Mouse (Mus musculus): Measurements from ENCODE around the gene Tns4. TPM values are rescaled to one million over a fixed set of nuclear protein-coding genes. Genes with fewer than 3 reads are reported as not detected.

The Tns4 gene
- polyA plus RNA-seq, 1 experiment from 2014 or later, result 0.67 TPM

DNA sequence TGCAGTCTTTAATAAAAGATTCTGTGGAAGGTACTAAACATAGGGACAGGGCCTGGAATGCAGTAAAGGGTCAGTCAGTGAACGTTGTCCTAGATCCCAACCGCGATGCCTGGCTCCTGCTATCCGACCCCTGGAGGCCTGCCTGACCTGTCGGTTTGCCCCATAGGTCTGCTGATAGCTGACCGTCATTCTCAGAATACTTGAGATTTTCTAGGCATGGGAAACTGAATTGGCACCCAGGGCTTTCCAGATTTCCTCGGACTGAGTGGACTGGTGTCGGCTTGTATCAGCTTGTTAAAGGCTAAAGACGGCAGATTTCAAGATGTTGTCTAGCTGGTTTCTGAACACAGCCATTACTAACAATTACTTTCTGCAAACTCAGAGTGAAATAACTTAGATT, 4.7 kb downstream of the Tns4 start:
- no peak for DNase-seq (ENCODE audit: low spot score, missing footprints)
- 79% methylated on average over 9 of the region's 9 CpGs for WGBS

GRCm38 (mm10) chr11:99083516-99083915, 5.6 kb downstream of the Tns4 start:
- no peak overlapping the region for H3K9ac ChIP-seq (ENCODE audit: low read length)
- no peaks in the 10 kb centered on the region for H3K36me3 ChIP-seq (ENCODE audit: control insufficient read depth, insufficient read depth, low read length)
- no peaks in the 10 kb centered on the region for H3K27me3 ChIP-seq (ENCODE audit: control insufficient read depth, insufficient read depth, low read length)
- H3K9me3 ChIP-seq (ENCODE audit: control insufficient read depth, low read length), result no peaks in the 10 kb centered on the region
- 88% methylated on average over 8 of the region's 8 CpGs for WGBS
- no peak overlapping the region for H3K4me3 ChIP-seq (ENCODE audit: low read depth, low read length)
- H3K4me2 ChIP-seq, result no peak overlapping the region
- ATAC-seq (ENCODE audit: low FRiP score), result no peak
- no peak overlapping the region for H3K27ac ChIP-seq (ENCODE audit: low read depth, low read length)
- H3K4me1 ChIP-seq (ENCODE audit: control insufficient read depth, insufficient read depth, low read length), result no peaks in the 10 kb centered on the region
- no peak for DNase-seq (ENCODE audit: low spot score, missing footprints)

More for the DNA sequence above, 4.7 kb downstream of the Tns4 start:
- Histone ChIP-seq H3K36me3 (ENCODE audit: control insufficient read depth, insufficient read depth, low read length) (no peaks in the 10 kb centered on the region), H3K4me2 (no peak overlapping the region), H3K9me3 (ENCODE audit: control insufficient read depth, low read length) (no peaks in the 10 kb centered on the region), H3K27ac (ENCODE audit: low read depth, low read length) (no peak overlapping the region), H3K4me3 (ENCODE audit: low read depth, low read length) (no peak overlapping the region), H3K27me3 (ENCODE audit: control insufficient read depth, insufficient read depth, low read length) (no peaks in the 10 kb centered on the region), H3K9ac (ENCODE audit: low read length) (no peak overlapping the region), H3K4me1 (ENCODE audit: control insufficient read depth, insufficient read depth, low read length) (no peaks in the 10 kb centered on the region)
- no peak for ATAC-seq (ENCODE audit: low FRiP score)

DNA sequence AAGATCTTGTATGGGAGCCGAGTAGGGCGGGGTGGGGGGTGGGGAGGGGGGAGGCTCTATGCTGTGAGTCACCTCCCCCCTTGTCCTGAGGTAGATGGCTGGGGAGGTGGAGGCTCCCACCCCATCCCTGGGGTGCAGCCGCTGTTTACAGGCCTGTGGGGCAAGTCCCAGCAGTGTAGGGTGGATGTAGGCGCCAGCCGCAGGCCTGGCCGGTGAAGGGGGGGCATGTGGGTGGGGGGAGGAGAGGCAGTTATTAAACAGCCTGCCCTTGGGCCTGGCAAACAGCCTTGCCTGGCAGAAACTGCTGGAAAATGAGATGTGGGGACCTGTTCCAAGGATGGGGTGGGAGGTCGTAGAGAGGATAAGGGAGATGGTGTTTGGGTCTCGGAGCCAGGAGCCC, 7.0 kb downstream of the Tns4 start:
- ATAC-seq (ENCODE audit: low FRiP score) (no peak), DNase-seq (ENCODE audit: low spot score, missing footprints) (no peak)
- 75% methylated on average over 8 of the region's 8 CpGs for WGBS
- no peak overlapping the region for H3K27ac ChIP-seq (ENCODE audit: low read depth, low read length)
- no peak overlapping the region for H3K4me2 ChIP-seq
- no peaks in the 10 kb centered on the region for H3K4me1 ChIP-seq (ENCODE audit: control insufficient read depth, insufficient read depth, low read length)
- no peaks in the 10 kb centered on the region for H3K9me3 ChIP-seq (ENCODE audit: control insufficient read depth, low read length)
- no peaks in the 10 kb centered on the region for H3K36me3 ChIP-seq (ENCODE audit: control insufficient read depth, insufficient read depth, low read length)
- no peaks in the 10 kb centered on the region for H3K27me3 ChIP-seq (ENCODE audit: control insufficient read depth, insufficient read depth, low read length)
- H3K4me3 ChIP-seq (ENCODE audit: low read depth, low read length), result no peak overlapping the region
- no peak overlapping the region for H3K9ac ChIP-seq (ENCODE audit: low read length)

DNA sequence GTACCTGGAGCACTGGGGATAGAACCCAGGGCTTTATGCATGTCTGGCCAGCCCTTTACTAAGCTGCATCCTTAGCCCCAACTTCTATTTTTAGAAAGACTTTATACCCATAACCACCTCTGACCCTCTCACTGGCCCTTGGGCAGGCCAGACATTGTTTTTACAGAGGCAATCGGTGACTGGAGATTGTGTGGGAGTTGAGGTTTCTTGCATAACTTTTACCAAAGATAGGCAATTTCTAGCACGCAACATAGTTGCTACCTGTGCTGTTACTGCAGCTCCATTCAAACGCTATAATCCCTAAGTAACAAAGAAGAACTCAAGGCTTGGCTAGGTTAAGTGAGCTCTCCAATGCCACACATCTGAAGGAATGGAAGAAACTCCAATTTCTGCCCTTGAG, 7.5 kb downstream of the Tns4 start:
- Histone ChIP-seq H3K4me3 (ENCODE audit: low read depth, low read length) (no peak overlapping the region), H3K27ac (ENCODE audit: low read depth, low read length) (no peak overlapping the region), H3K4me2 (no peak overlapping the region), H3K27me3 (ENCODE audit: control insufficient read depth, insufficient read depth, low read length) (no peaks in the 10 kb centered on the region), H3K4me1 (ENCODE audit: control insufficient read depth, insufficient read depth, low read length) (no peaks in the 10 kb centered on the region), H3K36me3 (ENCODE audit: control insufficient read depth, insufficient read depth, low read length) (no peaks in the 10 kb centered on the region), H3K9ac (ENCODE audit: low read length) (no peak overlapping the region), H3K9me3 (ENCODE audit: control insufficient read depth, low read length) (no peaks in the 10 kb centered on the region)
- ATAC-seq (ENCODE audit: low FRiP score) (no peak), DNase-seq (ENCODE audit: low spot score, missing footprints) (no peak)
- 79% methylated on average over 3 of the region's 3 CpGs for WGBS

DNA sequence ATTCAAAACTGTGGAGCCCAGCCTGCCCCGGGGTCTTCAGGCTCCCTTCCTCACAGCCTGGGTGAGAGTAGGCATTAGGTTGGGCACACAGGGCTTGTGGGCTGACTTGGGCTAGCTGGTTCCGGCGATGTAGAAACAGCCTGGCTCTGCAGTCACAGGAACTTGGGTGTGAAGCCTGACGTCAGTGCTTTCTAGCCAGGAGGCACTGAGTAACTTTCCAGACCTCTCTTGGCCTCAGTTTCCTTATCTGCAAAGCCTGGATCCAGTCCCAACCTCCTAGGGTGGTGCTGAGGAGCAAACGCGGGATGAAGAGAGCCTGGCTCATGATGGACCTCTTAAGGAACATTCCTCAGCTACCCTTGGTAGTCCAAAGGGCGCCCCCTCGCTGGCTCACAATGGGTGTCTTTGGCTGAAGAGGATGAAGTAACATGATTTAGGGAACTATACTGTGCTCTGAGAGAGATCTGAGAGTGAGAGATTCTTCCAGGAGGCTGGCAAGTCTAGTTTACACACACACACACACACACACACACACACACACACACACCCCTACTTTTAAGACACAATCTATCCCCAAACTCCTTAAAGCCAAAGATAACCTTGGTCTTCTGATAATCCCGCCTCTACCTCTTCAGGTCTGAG, 8.1 kb downstream of the Tns4 start:
- WGBS, result 86% methylated on average over 9 of the region's 9 CpGs

GRCm38 (mm10) chr11:99077869-99078268, 11.2 kb downstream of the Tns4 start:
- DNase-seq (ENCODE audit: low spot score, missing footprints) (no peak), ATAC-seq (ENCODE audit: low FRiP score) (no peak)
- Histone ChIP-seq H3K27ac (ENCODE audit: low read depth, low read length) (no peak overlapping the region), H3K9ac (ENCODE audit: low read length) (no peak overlapping the region), H3K27me3 (ENCODE audit: control insufficient read depth, insufficient read depth, low read length) (no peaks in the 10 kb centered on the region), H3K4me2 (no peak overlapping the region), H3K9me3 (ENCODE audit: control insufficient read depth, low read length) (no peaks in the 10 kb centered on the region), H3K4me3 (ENCODE audit: low read depth, low read length) (no peak overlapping the region), H3K4me1 (ENCODE audit: control insufficient read depth, insufficient read depth, low read length) (peaks cover 5% of the 10 kb centered on the region; the same call in 1 of the 2 replicates), H3K36me3 (ENCODE audit: control insufficient read depth, insufficient read depth, low read length) (no peaks in the 10 kb centered on the region)
- WGBS, result 87% methylated on average over 8 of the region's 8 CpGs

More for the DNA sequence above, 8.1 kb downstream of the Tns4 start:
- ATAC-seq (ENCODE audit: low FRiP score) (no peak), DNase-seq (ENCODE audit: low spot score, missing footprints) (no peak)
- Histone ChIP-seq H3K27ac (ENCODE audit: low read depth, low read length) (no peak overlapping the region), H3K4me2 (no peak overlapping the region), H3K36me3 (ENCODE audit: control insufficient read depth, insufficient read depth, low read length) (no peaks in the 10 kb centered on the region), H3K4me1 (ENCODE audit: control insufficient read depth, insufficient read depth, low read length) (no peaks in the 10 kb centered on the region), H3K9ac (ENCODE audit: low read length) (no peak overlapping the region), H3K9me3 (ENCODE audit: control insufficient read depth, low read length) (no peaks in the 10 kb centered on the region), H3K27me3 (ENCODE audit: control insufficient read depth, insufficient read depth, low read length) (no peaks in the 10 kb centered on the region), H3K4me3 (ENCODE audit: low read depth, low read length) (no peak overlapping the region)

- Histone ChIP-seq H3K36me3 (ENCODE audit: control insufficient read depth, insufficient read depth, low read length) (no peaks in the 10 kb centered on the region), H3K4me3 (ENCODE audit: low read depth, low read length) (no peak overlapping the region), H3K4me1 (ENCODE audit: control insufficient read depth, insufficient read depth, low read length) (peaks cover 5% of the 10 kb centered on the region; the same call in 1 of the 2 replicates), H3K4me2 (no peak overlapping the region), H3K27me3 (ENCODE audit: control insufficient read depth, insufficient read depth, low read length) (no peaks in the 10 kb centered on the region), H3K9me3 (ENCODE audit: control insufficient read depth, low read length) (no peaks in the 10 kb centered on the region), H3K27ac (ENCODE audit: low read depth, low read length) (no peak overlapping the region), H3K9ac (ENCODE audit: low read length) (no peak overlapping the region)
- ATAC-seq (ENCODE audit: low FRiP score), result no peak
- WGBS, result 84% methylated on average over 5 of the region's 5 CpGs
- DNase-seq (ENCODE audit: low spot score, missing footprints), result no peak
Observed at GRCm38 (mm10) chr11:99076744-99077319, 12.3 kb downstream of the Tns4 start.

- no peak overlapping the region for H3K27ac ChIP-seq (ENCODE audit: low read depth, low read length)
- H3K27me3 ChIP-seq (ENCODE audit: control insufficient read depth, insufficient read depth, low read length), result no peaks in the 10 kb centered on the region
- H3K36me3 ChIP-seq (ENCODE audit: control insufficient read depth, insufficient read depth, low read length), result no peaks in the 10 kb centered on the region
- no peaks in the 10 kb centered on the region for H3K9me3 ChIP-seq (ENCODE audit: control insufficient read depth, low read length)
- ATAC-seq (ENCODE audit: low FRiP score), result no peak
- no peak for DNase-seq (ENCODE audit: low spot score, missing footprints)
- H3K9ac ChIP-seq (ENCODE audit: low read length), result no peak overlapping the region
- peaks cover 5% of the 10 kb centered on the region; the same call in 1 of the 2 replicates for H3K4me1 ChIP-seq (ENCODE audit: control insufficient read depth, insufficient read depth, low read length)
- H3K4me3 ChIP-seq (ENCODE audit: low read depth, low read length), result no peak overlapping the region
- 57% methylated on average over 5 of the region's 5 CpGs for WGBS
- H3K4me2 ChIP-seq, result no peak overlapping the region
Observed at GRCm38 (mm10) chr11:99073781-99074180, 15.3 kb downstream of the Tns4 start.

DNA sequence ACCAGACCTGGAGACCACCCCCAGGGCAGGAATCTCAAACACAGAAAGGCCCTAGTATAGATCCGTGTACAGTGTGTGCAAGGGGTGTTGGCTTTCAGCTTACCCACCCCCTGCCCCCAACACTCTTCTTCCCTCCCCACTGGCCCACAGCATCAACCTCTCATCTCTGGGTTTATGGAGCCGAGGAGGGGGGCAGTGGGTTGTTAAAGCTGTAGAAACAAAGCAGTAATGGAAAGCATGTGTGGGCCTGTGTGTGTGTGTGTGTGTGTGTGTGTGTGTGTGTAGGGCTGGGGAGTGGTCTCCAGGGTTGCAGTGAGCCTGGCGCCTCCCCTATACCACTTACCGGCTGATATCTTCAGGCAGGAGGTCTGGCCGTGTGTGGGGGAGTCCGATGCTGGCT, 17.2 kb downstream of the Tns4 start:
- Histone ChIP-seq H3K9me3 (ENCODE audit: control insufficient read depth, low read length) (no peaks in the 10 kb centered on the region), H3K9ac (ENCODE audit: low read length) (0 out of 2 replicates have a peak overlapping the region, but pooled peaks have one; percentile 3), H3K4me3 (ENCODE audit: low read depth, low read length) (no peak overlapping the region), H3K4me2 (no peak overlapping the region), H3K4me1 (ENCODE audit: control insufficient read depth, insufficient read depth, low read length) (peaks cover 5% of the 10 kb centered on the region; the same call in 1 of the 2 replicates), H3K27ac (ENCODE audit: low read depth, low read length) (no peak overlapping the region), H3K36me3 (ENCODE audit: control insufficient read depth, insufficient read depth, low read length) (no peaks in the 10 kb centered on the region), H3K27me3 (ENCODE audit: control insufficient read depth, insufficient read depth, low read length) (no peaks in the 10 kb centered on the region)
- DNase-seq (ENCODE audit: low spot score, missing footprints), result no peak
- 42% methylated on average over 6 of the region's 6 CpGs for WGBS
- no peak for ATAC-seq (ENCODE audit: low FRiP score)

All from midbrain, embryonic 11.5 days (tissue).